Comparison of ENCODE assay signal across 8 mouse cellular contexts in the genomic region with DNA sequence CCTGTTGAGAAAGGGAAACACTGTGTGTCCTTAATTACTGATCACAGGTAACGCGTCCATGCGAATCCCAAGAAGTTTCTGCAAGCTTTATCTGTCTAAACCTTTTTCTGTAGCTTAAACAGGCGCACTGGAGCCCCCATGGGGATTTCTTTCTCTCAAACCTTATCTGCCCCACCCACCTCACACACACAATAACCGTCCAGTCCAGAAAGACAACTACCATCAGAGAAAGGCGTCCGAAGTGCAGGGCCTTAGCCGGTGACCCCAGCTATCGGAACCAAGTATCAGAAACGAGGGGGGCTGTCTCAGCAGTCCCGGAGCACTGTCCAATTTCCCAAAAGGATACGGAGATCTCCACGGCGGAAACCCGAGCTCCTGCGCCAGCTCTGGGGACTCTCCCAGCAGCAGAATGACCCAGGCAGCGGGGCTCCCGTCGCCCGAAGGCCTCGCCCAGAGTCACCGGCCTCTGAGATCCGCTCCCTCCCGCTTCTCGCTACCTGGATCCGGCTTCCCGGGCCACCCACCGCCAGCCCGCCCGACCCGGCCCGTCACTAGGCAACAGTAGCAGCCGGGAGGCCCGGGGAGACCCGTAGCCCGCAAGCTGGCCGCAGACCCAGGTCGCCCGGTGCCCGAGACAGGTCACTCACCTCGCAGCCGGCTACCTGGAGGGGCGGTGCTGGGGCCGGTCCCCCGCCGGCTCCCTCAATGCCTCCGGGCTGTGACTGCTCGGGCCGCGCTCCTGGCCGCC. TPM values are rescaled to one million over a fixed set of nuclear protein-coding genes. Genes with fewer than 3 reads are reported as not detected.
A peak's percentile ranks its signal among the peaks of the same experiment; 100 is the strongest.
DNase-seq lines count a peak whose midpoint lies in the region; ATAC-seq and TF ChIP-seq lines count a peak whose summit lies in the region.

No protein-coding gene starts in this region.

- H3K9ac ChIP-seq in forebrain, postnatal 0 days = peak overlapping the region; percentile 97
- H3K9ac ChIP-seq in limb, embryonic 11.5 days (ENCODE audit: low read length) = peak overlapping the region; percentile 81
- peak overlapping the region; percentile 96 for H3K9ac ChIP-seq in midbrain, embryonic 14.5 days (replicated peaks; ENCODE audit: low read length)

- peak overlapping the region; percentile 100 for H3K4me3 ChIP-seq in forebrain, postnatal 0 days (ENCODE audit: low read depth, low read length)
- peak overlapping the region; percentile 99 for H3K4me3 ChIP-seq in limb, embryonic 11.5 days (ENCODE audit: low read depth, low read length)
- H3K4me3 ChIP-seq in midbrain, embryonic 14.5 days (replicated peaks; ENCODE audit: low read depth, low read length) = peak overlapping the region; percentile 99

- ATAC-seq in activated CD4-positive, CD25-positive, alpha-beta regulatory T cell, adult 4 months = peak; percentile 37
- ATAC-seq in forebrain, postnatal 0 days = peak; percentile 64
- peak; percentile 75 for ATAC-seq in limb, embryonic 11.5 days (ENCODE audit: insufficient number of reproducible peaks, low FRiP score, low TSS enrichment, low read depth)
- peak; percentile 78; the same call in 1 of the 2 replicates for ATAC-seq in midbrain, embryonic 14.5 days (ENCODE audit: low FRiP score, low TSS enrichment)

- TF ChIP-seq CTCF in forebrain, postnatal 0 days (IDR thresholded peaks at IDR 0.05; ENCODE audit: low read depth) = no peak

- DNase-seq in heart, adult 8-10 months (ENCODE audit: low spot score) = peak; percentile 10
- DNase-seq in heart, adult 11 months = no peak
- DNase-seq in 416B (ENCODE audit: low read depth) = peak; percentile 33
- peak; percentile 30 for DNase-seq in forebrain, postnatal 0 days
- DNase-seq in limb, embryonic 11.5 days (ENCODE audit: low spot score) = no peak
- peak; percentile 53 for DNase-seq in midbrain, embryonic 14.5 days
- DNase-seq in frontal cortex, postnatal 14 days (ENCODE audit: low spot score in 2 of 2) = no peak

- no peaks in the 10 kb centered on the region for H3K27me3 ChIP-seq in forebrain, postnatal 0 days (ENCODE audit: insufficient read depth, low read length)
- no peaks in the 10 kb centered on the region for H3K27me3 ChIP-seq in limb, embryonic 11.5 days (ENCODE audit: control insufficient read depth, insufficient read depth, low read length)
- no peaks in the 10 kb centered on the region for H3K27me3 ChIP-seq in midbrain, embryonic 14.5 days (ENCODE audit: control insufficient read depth, insufficient read depth, low read length)

- H3K4me2 ChIP-seq in forebrain, postnatal 0 days (ENCODE audit: low read depth) = peak overlapping the region; percentile 62
- peak overlapping the region; percentile 74 for H3K4me2 ChIP-seq in limb, embryonic 11.5 days (ENCODE audit: low read depth, severe bottlenecking)
- peak overlapping the region; percentile 76 for H3K4me2 ChIP-seq in midbrain, embryonic 14.5 days (ENCODE audit: low read length)

- peak overlapping the region; percentile 83 for H3K27ac ChIP-seq in forebrain, postnatal 0 days (ENCODE audit: low read depth, low read length)
- no peak overlapping the region for H3K27ac ChIP-seq in limb, embryonic 11.5 days (replicated peaks; ENCODE audit: low read depth, low read length)
- H3K27ac ChIP-seq in midbrain, embryonic 14.5 days (replicated peaks; ENCODE audit: low read depth, low read length) = peak overlapping the region; percentile 84

- peaks cover 10% of the 10 kb centered on the region; the same call in 1 of the 2 replicates for H3K4me1 ChIP-seq in forebrain, postnatal 0 days (ENCODE audit: insufficient read depth)
- H3K4me1 ChIP-seq in limb, embryonic 11.5 days (ENCODE audit: control insufficient read depth, insufficient read depth, low read length) = peaks cover 5% of the 10 kb centered on the region; the same call in 1 of the 2 replicates
- peaks cover 14% of the 10 kb centered on the region; the same call in 1 of the 2 replicates for H3K4me1 ChIP-seq in midbrain, embryonic 14.5 days (ENCODE audit: control insufficient read depth, insufficient read depth, low read length)

- no peaks in the 10 kb centered on the region; the same call in 1 of the 2 replicates for H3K36me3 ChIP-seq in forebrain, postnatal 0 days (ENCODE audit: insufficient read depth)
- no peaks in the 10 kb centered on the region for H3K36me3 ChIP-seq in limb, embryonic 11.5 days (ENCODE audit: control insufficient read depth, insufficient read depth, low read length)
- no peaks in the 10 kb centered on the region for H3K36me3 ChIP-seq in midbrain, embryonic 14.5 days (ENCODE audit: control insufficient read depth, insufficient read depth, low read length)

- no peaks in the 10 kb centered on the region for H3K9me3 ChIP-seq in forebrain, postnatal 0 days (ENCODE audit: low read length)
- H3K9me3 ChIP-seq in limb, embryonic 11.5 days (ENCODE audit: control insufficient read depth, low read length) = no peaks in the 10 kb centered on the region
- H3K9me3 ChIP-seq in midbrain, embryonic 14.5 days (ENCODE audit: control insufficient read depth, low read length) = no peaks in the 10 kb centered on the region

- 1% methylated on average over 49 of the region's 51 CpGs for WGBS in forebrain, postnatal 0 days
- 2% methylated on average over 50 of the region's 51 CpGs for WGBS in limb, embryonic 11.5 days
- under 1% methylated on average over 51 of the region's 51 CpGs for WGBS in midbrain, embryonic 14.5 days

RNA-seq across cellular contexts. Expression of a gene that starts 0.5 kb away (rescaled TPM):
- total RNA-seq in heart, adult 8-10 months (2022) = 10 to 100 TPM; 13.7 to 18.6 (median 17.9) TPM
- 1 to 10 TPM; 7.6 to 9.0 TPM for polyA plus RNA-seq in activated CD4-positive, CD25-positive, alpha-beta regulatory T cell, adult 4 months (2017; shearing (Covaris generic))
- total RNA-seq in forebrain, postnatal 0 days (2014; rRNA removed) = 39.9 and 43.9 TPM in 2 replicates
- polyA plus RNA-seq in forebrain, postnatal 0 days (2015; fragmentation: Nextera tagmentation; extraction: Ambion mirVana) = 3.1 and 5.9 TPM in 2 replicates
- 14.6 and 20.4 TPM in 2 replicates for polyA plus RNA-seq in limb, embryonic 11.5 days (2014; fragmentation: Nextera tagmentation; extraction: Ambion mirVana)
- polyA plus RNA-seq in midbrain, embryonic 14.5 days (2014; fragmentation: Nextera tagmentation; extraction: Ambion mirVana) = 18.8 and 20.6 TPM in 2 replicates

RNA-seq across cellular contexts. Expression of a gene that starts 46.5 kb away (rescaled TPM):
- total RNA-seq in heart, adult 8-10 months (2022) = 10 to 100 TPM; 11.1 to 13.7 (median 12.9) TPM
- polyA plus RNA-seq in activated CD4-positive, CD25-positive, alpha-beta regulatory T cell, adult 4 months (2017; shearing (Covaris generic)) = 10 to 100 TPM; 46.8 to 50.2 TPM
- 46.9 and 48.8 TPM in 2 replicates for total RNA-seq in forebrain, postnatal 0 days (2014; rRNA removed)
- polyA plus RNA-seq in forebrain, postnatal 0 days (2015; fragmentation: Nextera tagmentation; extraction: Ambion mirVana) = 67.9 and 78.1 TPM in 2 replicates
- 38.4 and 41.4 TPM in 2 replicates for polyA plus RNA-seq in limb, embryonic 11.5 days (2014; fragmentation: Nextera tagmentation; extraction: Ambion mirVana)
- polyA plus RNA-seq in midbrain, embryonic 14.5 days (2014; fragmentation: Nextera tagmentation; extraction: Ambion mirVana) = 53.8 and 63.0 TPM in 2 replicates

RNA-seq across cellular contexts. Expression of a gene that starts 59.2 kb away (rescaled TPM):
- 10 to 100 TPM; 23.9 to 28.9 (median 27.7) TPM for total RNA-seq in heart, adult 8-10 months (2022)
- polyA plus RNA-seq in activated CD4-positive, CD25-positive, alpha-beta regulatory T cell, adult 4 months (2017; shearing (Covaris generic)) = 10 to 100 TPM; 24.6 to 33.1 TPM
- 33.0 and 39.4 TPM in 2 replicates for total RNA-seq in forebrain, postnatal 0 days (2014; rRNA removed)
- 20.8 and 30.2 TPM in 2 replicates for polyA plus RNA-seq in forebrain, postnatal 0 days (2015; fragmentation: Nextera tagmentation; extraction: Ambion mirVana)
- polyA plus RNA-seq in limb, embryonic 11.5 days (2014; fragmentation: Nextera tagmentation; extraction: Ambion mirVana) = 32.3 and 34.1 TPM in 2 replicates
- polyA plus RNA-seq in midbrain, embryonic 14.5 days (2014; fragmentation: Nextera tagmentation; extraction: Ambion mirVana) = 31.9 and 37.9 TPM in 2 replicates

Comparison
In these comparisons a context has a peak if more than half of its experiments do, and no peak if none do; other contexts are left out.
1. DNase-seq: peak in heart, adult 8-10 months (single experiment), 416B (single experiment), forebrain, postnatal 0 days (single experiment) and midbrain, embryonic 14.5 days (single experiment); none in heart, adult 11 months (single experiment), limb, embryonic 11.5 days (single experiment) and frontal cortex, postnatal 14 days (0 of 2).
2. Peak in every context shown above with its lines, with median percentiles within 50 percentile points of each other: ATAC-seq, H3K4me2 ChIP-seq, H3K4me3 ChIP-seq and H3K9ac ChIP-seq.